In the genomic region with DNA sequence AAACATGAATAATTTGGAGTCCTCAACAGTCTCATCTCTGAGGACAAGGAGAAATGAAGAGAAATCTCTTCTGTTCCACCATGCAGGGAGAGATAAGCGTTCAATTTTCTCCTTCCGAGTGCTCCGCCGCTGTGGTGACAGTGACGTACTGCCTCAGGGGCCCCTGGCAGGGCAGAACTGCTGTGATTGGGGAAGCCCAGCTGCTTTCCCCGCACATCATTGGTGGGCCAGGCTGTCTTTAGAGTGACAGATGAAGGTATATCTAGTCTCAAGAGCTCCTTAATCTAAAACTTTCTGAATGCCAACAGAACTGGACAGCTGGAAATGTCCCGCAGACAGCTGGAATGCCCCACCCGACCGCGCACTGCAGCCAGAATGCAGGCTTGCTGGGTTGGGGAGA, we compare ENCODE assay signal across 11 mouse cellular contexts.
DNase-seq lines count a peak whose midpoint lies in the region; ATAC-seq and TF ChIP-seq lines count a peak whose summit lies in the region.
"Had no signal": no experiment of that assay in that cellular context is flagged by ENCODE, and none has a peak within 500 bp of the region (broad histone marks: within the 10 kb centered on the region; RNA-seq: fewer than 3 reads in every experiment).

No protein-coding gene starts in this region.

- no peaks in the 10 kb centered on the region; the same call in 1 of the 2 replicates for H3K9me3 ChIP-seq in midbrain, embryonic 11.5 days (ENCODE audit: control insufficient read depth, low read length)
- peaks cover 6% of the 10 kb centered on the region; the same call in 1 of the 2 replicates for H3K9me3 ChIP-seq in midbrain, embryonic 10.5 days (replicated peaks)
- H3K9me3 ChIP-seq in intestine, embryonic 16.5 days (ENCODE audit: control insufficient read depth, low read length), result no peaks in the 10 kb centered on the region
- H3K9me3 ChIP-seq in stomach, postnatal 0 days (ENCODE audit: control insufficient read depth, low read length), result 0 out of 2 replicates have a peak, but pooled peaks cover 4% of the 10 kb centered on the region
- no peaks in the 10 kb centered on the region for H3K9me3 ChIP-seq in forebrain, embryonic 11.5 days (ENCODE audit: control insufficient read depth, low read length)
- H3K9me3 ChIP-seq: limb, embryonic 12.5 days had no signal

- intact Hi-C loops in heart, postnatal 36 days (cut with DNase I), result loop anchor here (10.0 kb wide), 1 partner anchor 608 kb away; no protein-coding TSS in a partner anchor

- TF ChIP-seq EP300 in stomach, postnatal 0 days (optimal IDR thresholded peaks at IDR 0.05), result no peak

- no peak for ATAC-seq in midbrain, embryonic 11.5 days (ENCODE audit: low FRiP score)
- peak; percentile 38; the same call in 1 of the 2 replicates for ATAC-seq in intestine, embryonic 16.5 days
- ATAC-seq in stomach, postnatal 0 days (ENCODE audit: low FRiP score, low TSS enrichment), result no peak
- ATAC-seq in forebrain, embryonic 11.5 days (replicated peaks; ENCODE audit: low FRiP score), result no peak

- TF ChIP-seq CTCF in stomach, postnatal 0 days (IDR thresholded peaks at IDR 0.05; ENCODE audit: low read depth), result no peak

- H3K4me1 ChIP-seq in midbrain, embryonic 11.5 days (ENCODE audit: control insufficient read depth, insufficient read depth, low read length), result no peaks in the 10 kb centered on the region
- no peaks in the 10 kb centered on the region for H3K4me1 ChIP-seq in midbrain, embryonic 10.5 days
- H3K4me1 ChIP-seq in intestine, embryonic 16.5 days (ENCODE audit: control insufficient read depth, insufficient read depth, low read length), result no peaks in the 10 kb centered on the region
- H3K4me1 ChIP-seq in stomach, postnatal 0 days (replicated peaks; ENCODE audit: control insufficient read depth, insufficient read depth), result no peaks in the 10 kb centered on the region
- no peaks in the 10 kb centered on the region for H3K4me1 ChIP-seq in forebrain, embryonic 11.5 days (replicated peaks; ENCODE audit: control insufficient read depth, insufficient read depth, low read length)
- H3K4me1 ChIP-seq: limb, embryonic 12.5 days had no signal

- no peak overlapping the region for H3K27ac ChIP-seq in midbrain, embryonic 11.5 days (ENCODE audit: low read depth, low read length)
- no peak overlapping the region for H3K27ac ChIP-seq in midbrain, embryonic 10.5 days (replicated peaks)
- H3K27ac ChIP-seq in intestine, embryonic 16.5 days (ENCODE audit: low read length), result no peak overlapping the region
- H3K27ac ChIP-seq in stomach, postnatal 0 days (replicated peaks), result no peak overlapping the region
- H3K27ac ChIP-seq in forebrain, embryonic 11.5 days (ENCODE audit: low read depth, low read length), result no peak overlapping the region
- H3K27ac ChIP-seq: limb, embryonic 12.5 days had no signal

- WGBS in midbrain, embryonic 11.5 days, result 92% methylated on average over 10 of the region's 10 CpGs
- 93% methylated on average over 10 of the region's 10 CpGs for WGBS in midbrain, embryonic 10.5 days
- 31% methylated on average over 10 of the region's 10 CpGs for WGBS in intestine, embryonic 16.5 days
- WGBS in stomach, postnatal 0 days, result 27% methylated on average over 10 of the region's 10 CpGs
- 95% methylated on average over 10 of the region's 10 CpGs for WGBS in forebrain, embryonic 11.5 days

- no peak overlapping the region for H3K4me3 ChIP-seq in midbrain, embryonic 11.5 days (ENCODE audit: low read depth, low read length)
- H3K4me3 ChIP-seq in midbrain, embryonic 10.5 days, result no peak overlapping the region
- no peak overlapping the region for H3K4me3 ChIP-seq in intestine, embryonic 16.5 days (ENCODE audit: low read length)
- H3K4me3 ChIP-seq in stomach, postnatal 0 days (ENCODE audit: low read depth, low read length), result no peak overlapping the region; the same call in 1 of the 2 replicates
- H3K4me3 ChIP-seq in forebrain, embryonic 11.5 days (ENCODE audit: low read depth, low read length), result no peak overlapping the region
- H3K4me3 ChIP-seq: limb, embryonic 12.5 days had no signal

- H3K9ac ChIP-seq in midbrain, embryonic 11.5 days (ENCODE audit: low read length), result no peak overlapping the region
- no peak overlapping the region for H3K9ac ChIP-seq in intestine, embryonic 16.5 days (ENCODE audit: low read depth, low read length)
- H3K9ac ChIP-seq in stomach, postnatal 0 days (ENCODE audit: low read length), result no peak overlapping the region
- no peak overlapping the region for H3K9ac ChIP-seq in forebrain, embryonic 11.5 days (ENCODE audit: low read length)
- H3K9ac ChIP-seq: limb, embryonic 12.5 days had no signal

- no peaks in the 10 kb centered on the region for H3K36me3 ChIP-seq in midbrain, embryonic 11.5 days (ENCODE audit: control insufficient read depth, insufficient read depth, low read length)
- H3K36me3 ChIP-seq in midbrain, embryonic 10.5 days, result no peaks in the 10 kb centered on the region
- no peaks in the 10 kb centered on the region for H3K36me3 ChIP-seq in intestine, embryonic 16.5 days (ENCODE audit: control insufficient read depth, insufficient read depth, low read length)
- no peaks in the 10 kb centered on the region for H3K36me3 ChIP-seq in stomach, postnatal 0 days (ENCODE audit: control insufficient read depth, insufficient read depth, low read length)
- H3K36me3 ChIP-seq in forebrain, embryonic 11.5 days (ENCODE audit: control insufficient read depth, insufficient read depth, low read length), result no peaks in the 10 kb centered on the region
- H3K36me3 ChIP-seq: limb, embryonic 12.5 days had no signal

- DNase-seq in heart, adult 11 months, result peak; percentile 93
- no peak for DNase-seq in heart, postnatal 36 days
- peak; percentile 80 for DNase-seq in midbrain, embryonic 11.5 days (ENCODE audit: low spot score, missing footprints)
- no peak for DNase-seq in midbrain, embryonic 10.5 days (ENCODE audit: low spot score)
- no peak for DNase-seq in stomach, postnatal 0 days (ENCODE audit: low spot score)
- no peak for DNase-seq in B cell, adult 2 months
- DNase-seq in forebrain, embryonic 11.5 days (ENCODE audit: low spot score), result no peak
- DNase-seq: adrenal gland, adult 8-10 months; cerebellum, adult 8-10 months had no signal

- no peaks in the 10 kb centered on the region for H3K27me3 ChIP-seq in midbrain, embryonic 11.5 days (ENCODE audit: control insufficient read depth, insufficient read depth, low read length)
- no peaks in the 10 kb centered on the region for H3K27me3 ChIP-seq in midbrain, embryonic 10.5 days (ENCODE audit: low read depth, poor library complexity, severe bottlenecking)
- H3K27me3 ChIP-seq in intestine, embryonic 16.5 days (replicated peaks; ENCODE audit: control insufficient read depth, insufficient read depth, low read length), result no peaks in the 10 kb centered on the region
- H3K27me3 ChIP-seq in stomach, postnatal 0 days (ENCODE audit: control insufficient read depth, insufficient read depth, low read length), result no peaks in the 10 kb centered on the region
- H3K27me3 ChIP-seq in forebrain, embryonic 11.5 days (ENCODE audit: control insufficient read depth, insufficient read depth, low read length), result no peaks in the 10 kb centered on the region
- H3K27me3 ChIP-seq: limb, embryonic 12.5 days had no signal

- H3K4me2 ChIP-seq in midbrain, embryonic 11.5 days, result no peak overlapping the region
- H3K4me2 ChIP-seq in intestine, embryonic 16.5 days (ENCODE audit: low read depth, low read length), result no peak overlapping the region
- H3K4me2 ChIP-seq in stomach, postnatal 0 days (replicated peaks; ENCODE audit: low read depth), result peak overlapping the region; percentile 23
- H3K4me2 ChIP-seq in forebrain, embryonic 11.5 days (ENCODE audit: low read depth, low read length, severe bottlenecking), result no peak overlapping the region
- H3K4me2 ChIP-seq: limb, embryonic 12.5 days had no signal

Comparison
In these comparisons a context has a peak if more than half of its experiments do, and no peak if none do; other contexts are left out.
1. DNase-seq: peak in heart, adult 11 months (single experiment) and midbrain, embryonic 11.5 days (single experiment); none in heart, postnatal 36 days (0 of 2), midbrain, embryonic 10.5 days (single experiment), stomach, postnatal 0 days (single experiment), B cell, adult 2 months (0 of 2) and forebrain, embryonic 11.5 days (single experiment).